Mouse (Mus musculus) left cerebral cortex, adult 8-10 months (tissue): ENCODE data around the gene Rgmb. TPM values are rescaled to one million over a fixed set of nuclear protein-coding genes. Genes with fewer than 3 reads are reported as not detected.

Experiments used
- DNase-seq, 2 experiments: peaks; one replicate each; pipeline ENCODE4 v3.0.0; 2022; ENCODE audit warnings: low spot score in 2 of 2
- total RNA-seq, 4 experiments: library from RNA; stranded (reverse); gene quantifications; 2 replicates each; pipeline ENCODE4 v1.2.4; 2022

Gene Rgmb
- total RNA-seq, 4 experiments from 2014 or later, result 52.7 to 71.1 (median 66.7) TPM

DNA sequence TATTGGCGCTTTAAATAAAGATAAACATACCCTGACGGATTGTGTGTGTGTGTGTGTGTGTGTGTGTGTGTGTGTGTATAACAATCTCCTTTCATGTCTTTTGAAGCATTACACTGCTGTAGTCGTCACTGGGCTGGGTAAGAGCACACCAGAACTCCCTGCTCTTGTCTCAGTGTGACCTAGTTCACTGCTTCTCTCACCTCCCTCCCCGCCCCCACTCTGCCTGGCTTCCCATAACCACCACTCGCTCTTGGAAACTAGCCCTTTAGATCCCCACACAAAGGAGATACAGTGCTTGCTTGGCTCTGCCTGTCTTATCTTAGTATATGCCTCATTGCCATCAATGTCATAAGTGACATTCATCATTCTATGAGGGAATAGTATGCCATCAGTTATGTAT, 54.5 kb downstream of the Rgmb start:
- DNase-seq, result no peak

- DNase-seq, result no peak
These were observed 56.1 kb downstream of the Rgmb start for GRCm38 (mm10) chr17:15774565-15775215.

DNA sequence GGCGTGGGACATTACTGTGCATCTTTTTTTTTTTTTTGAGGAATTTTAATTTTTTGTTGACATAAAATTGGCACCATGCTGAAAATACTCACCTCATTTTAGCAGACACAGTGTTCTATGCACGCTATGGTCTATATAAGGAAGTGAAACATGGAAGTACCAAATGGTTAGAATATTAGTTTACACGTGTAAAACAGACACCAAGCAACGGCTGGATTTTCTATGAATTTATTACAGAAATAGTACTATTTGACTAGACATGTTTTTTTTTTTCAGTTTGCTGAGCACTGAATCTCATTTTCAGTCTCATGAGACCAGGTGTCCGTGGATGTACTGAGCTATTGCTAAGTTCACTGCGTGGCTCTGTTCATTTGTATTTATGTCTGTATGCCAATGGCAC, 56.9 kb downstream of the Rgmb start:
- DNase-seq, result no peak

DNA sequence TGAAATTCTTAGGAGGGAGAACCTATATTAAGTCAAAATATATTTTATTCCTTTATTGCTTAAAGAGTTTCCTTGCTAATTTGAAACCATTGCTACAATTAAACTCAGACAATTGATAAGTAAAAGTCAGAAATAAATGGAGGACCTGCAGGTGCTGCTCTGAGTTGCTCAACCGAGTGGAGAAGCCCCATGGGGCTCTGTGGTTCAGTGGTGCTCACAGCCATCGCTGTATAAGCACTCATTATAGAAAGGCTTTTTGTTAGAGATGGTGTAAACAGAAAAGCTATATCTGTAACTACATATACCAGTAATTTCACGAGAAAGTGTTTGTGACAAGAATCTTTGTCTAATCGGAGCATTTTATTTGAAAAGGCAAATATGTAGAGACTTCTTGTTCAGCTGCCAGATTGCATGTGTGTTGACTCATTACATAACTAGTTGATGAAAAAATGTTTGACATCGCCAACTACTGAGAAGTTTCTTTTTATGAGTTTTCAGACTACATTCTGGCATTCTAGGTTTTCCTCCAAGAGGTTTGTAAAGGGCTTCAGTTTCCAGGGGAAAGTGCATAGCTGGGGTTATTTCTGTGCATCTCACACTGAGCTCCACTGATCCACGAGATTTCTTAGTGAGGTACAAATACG, 61.6 kb downstream of the Rgmb start:
- DNase-seq, result no peak

GRCm38 (mm10) chr17:15761191-15761590, 69.6 kb downstream of the Rgmb start:
- DNase-seq, result no peak

Other genes starting within 250 kb of the Rgmb start
- 10 to 100 TPM; 20.2 to 29.2 (median 23.5) TPM for gene Chd1, start 126.1 kb downstream of the Rgmb start, total RNA-seq